In the genomic region with DNA sequence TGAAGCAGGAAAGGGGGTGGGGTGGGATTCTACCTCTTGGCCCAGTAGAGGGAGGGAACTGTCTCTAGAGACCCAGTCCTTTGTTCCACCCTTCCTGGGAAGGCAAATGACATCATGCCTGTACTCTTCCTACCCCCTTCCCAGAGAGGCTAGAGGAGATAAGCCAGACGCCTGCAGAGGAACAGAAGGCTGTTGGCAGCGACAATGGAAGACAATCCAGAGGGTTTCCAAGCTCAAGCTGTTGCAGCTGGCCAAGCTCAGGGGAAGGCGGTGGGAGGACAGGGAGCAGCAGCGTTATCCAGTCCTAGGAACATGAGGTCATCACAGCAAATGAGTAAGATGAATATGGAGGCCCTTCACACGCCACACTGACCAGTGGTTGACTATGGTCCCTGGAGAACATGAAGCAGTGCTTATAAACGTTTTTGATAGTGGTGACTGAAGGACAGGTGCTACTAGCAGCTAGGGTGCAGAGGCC, we compare ENCODE assay signal across 8 mouse cellular contexts.
DNase-seq lines count a peak whose midpoint lies in the region; ATAC-seq lines count a peak whose summit lies in the region.

No protein-coding gene starts in this region.

- H3K36me3 ChIP-seq in hindbrain, embryonic 16.5 days (ENCODE audit: control insufficient read depth, insufficient read depth, low read length): no peaks in the 10 kb centered on the region
- peaks cover 10% of the 10 kb centered on the region for H3K36me3 ChIP-seq in midbrain, embryonic 10.5 days
- peaks cover 7% of the 10 kb centered on the region; the same call in 1 of the 2 replicates for H3K36me3 ChIP-seq in stomach, embryonic 16.5 days (ENCODE audit: control insufficient read depth, insufficient read depth, low read length)

- 33% methylated on average over 6 of the region's 6 CpGs for WGBS in hindbrain, embryonic 16.5 days
- WGBS in midbrain, embryonic 10.5 days: 36% methylated on average over 6 of the region's 6 CpGs
- WGBS in stomach, embryonic 16.5 days: 26% methylated on average over 6 of the region's 6 CpGs

- H3K27ac ChIP-seq in hindbrain, embryonic 16.5 days (ENCODE audit: low read depth, low read length): peak overlapping the region; percentile 32; the same call in 1 of the 2 replicates
- H3K27ac ChIP-seq in midbrain, embryonic 10.5 days (replicated peaks): peak overlapping the region; percentile 67
- peak overlapping the region; percentile 82 for H3K27ac ChIP-seq in stomach, embryonic 16.5 days (ENCODE audit: low read length)

- no peak overlapping the region for H3K4me2 ChIP-seq in hindbrain, embryonic 16.5 days (ENCODE audit: low read length)
- H3K4me2 ChIP-seq in stomach, embryonic 16.5 days (ENCODE audit: low read depth, low read length): peak overlapping the region; percentile 12; the same call in 1 of the 2 replicates

- H3K9me3 ChIP-seq in hindbrain, embryonic 16.5 days (ENCODE audit: control insufficient read depth, low read length): no peaks in the 10 kb centered on the region
- no peaks in the 10 kb centered on the region for H3K9me3 ChIP-seq in midbrain, embryonic 10.5 days (replicated peaks)
- H3K9me3 ChIP-seq in stomach, embryonic 16.5 days (replicated peaks; ENCODE audit: control insufficient read depth, low read length): no peaks in the 10 kb centered on the region

- H3K4me3 ChIP-seq in hindbrain, embryonic 16.5 days (ENCODE audit: low read length): no peak overlapping the region
- H3K4me3 ChIP-seq in midbrain, embryonic 10.5 days: no peak overlapping the region
- no peak overlapping the region for H3K4me3 ChIP-seq in stomach, embryonic 16.5 days (replicated peaks; ENCODE audit: low read length)

- peak; percentile 67 for ATAC-seq in hindbrain, embryonic 16.5 days
- peak; percentile 93 for ATAC-seq in stomach, embryonic 16.5 days (ENCODE audit: insufficient read depth, low FRiP score)
- no peak for ATAC-seq in megakaryocyte-erythroid progenitor cell, adult 5-6 weeks (replicated peaks; ENCODE audit: low FRiP score, low TSS enrichment, poor library complexity, severe bottlenecking)

- peaks cover 12% of the 10 kb centered on the region for H3K4me1 ChIP-seq in hindbrain, embryonic 16.5 days (ENCODE audit: control insufficient read depth, insufficient read depth, low read depth, low read length)
- peaks cover 43% of the 10 kb centered on the region for H3K4me1 ChIP-seq in midbrain, embryonic 10.5 days
- peaks cover 42% of the 10 kb centered on the region for H3K4me1 ChIP-seq in stomach, embryonic 16.5 days (ENCODE audit: control insufficient read depth, insufficient read depth, low read length)

- no peak overlapping the region for H3K9ac ChIP-seq in hindbrain, embryonic 16.5 days (ENCODE audit: low read depth, low read length)
- H3K9ac ChIP-seq in stomach, embryonic 16.5 days (ENCODE audit: low read length): no peak overlapping the region

- H3K27me3 ChIP-seq in hindbrain, embryonic 16.5 days (replicated peaks; ENCODE audit: control insufficient read depth, insufficient read depth, low read length): no peaks in the 10 kb centered on the region
- no peaks in the 10 kb centered on the region for H3K27me3 ChIP-seq in midbrain, embryonic 10.5 days (ENCODE audit: low read depth, poor library complexity, severe bottlenecking)
- H3K27me3 ChIP-seq in stomach, embryonic 16.5 days (ENCODE audit: control insufficient read depth, insufficient read depth, low read length): no peaks in the 10 kb centered on the region

- DNase-seq in ZHBTc4 (ENCODE audit: low read depth, low spot score): peak; percentile 88
- DNase-seq in cerebellum, postnatal 14 days: peak; percentile 86 to 89
- DNase-seq in gastrocnemius, postnatal 10 days: peak; percentile 53
- peak; percentile 38 to 47 for DNase-seq in left cerebral cortex, adult 18-20 months (ENCODE audit: low spot score in 2 of 2)
- peak; percentile 46 for DNase-seq in midbrain, embryonic 10.5 days (ENCODE audit: low spot score)

Comparison
In these comparisons a context has a peak if more than half of its experiments do, and no peak if none do; other contexts are left out.
1. H3K27ac ChIP-seq: peak in every context shown above with its lines; median percentile 82 in stomach, embryonic 16.5 days; 67 in midbrain, embryonic 10.5 days; 32 in hindbrain, embryonic 16.5 days.